Mouse (Mus musculus) lung, embryonic 14.5 days (tissue): ENCODE data around the gene Nubp1. TPM values are rescaled to one million over a fixed set of nuclear protein-coding genes. Genes with fewer than 3 reads are reported as not detected.

ENCODE experiments used
- ATAC-seq: fragments of 200-750 bp; cut with Nextera tagmentation; 2 replicates; pipeline ENCODE4 v1.8.0; 2017; ENCODE audit warnings: mild to moderate bottlenecking, moderate TSS enrichment, moderate library complexity; ENCODE audit not compliant: insufficient read depth
- DNase-seq: peaks from one replicate; pipeline ENCODE4 v3.0.0-alpha.2; 2015
- H3K27ac ChIP-seq: fragments of 300-500 bp; sonication (generic); 2 replicates; pipeline ENCODE4 v1.5.1; 2014; ENCODE audit warnings: low read depth, mild to moderate bottlenecking, moderate library complexity
- H3K27me3 ChIP-seq: fragments of 300-500 bp; sonication (generic); 2 replicates; pipeline ENCODE4 v1.6.1; 2014; ENCODE audit warnings: low read length, control low read depth; ENCODE audit not compliant: insufficient read depth
- H3K36me3 ChIP-seq: fragments of 300-500 bp; sonication (generic); 2 replicates; pipeline ENCODE4 v1.6.1; 2014; ENCODE audit warnings: control low read depth; ENCODE audit not compliant: insufficient read depth
- H3K4me1 ChIP-seq: fragments of 300-500 bp; sonication (generic); 2 replicates; pipeline ENCODE4 v1.6.1; 2014; ENCODE audit warnings: antibody characterized with exemption, control low read depth; ENCODE audit not compliant: insufficient read depth
- H3K4me2 ChIP-seq: fragments of 300-500 bp; sonication (generic); 2 replicates; pipeline ENCODE4 v1.6.1; 2014; ENCODE audit warnings: mild to moderate bottlenecking
- H3K4me3 ChIP-seq: fragments of 300-500 bp; sonication (generic); 2 replicates; pipeline ENCODE4 v1.5.1; 2014; ENCODE audit warnings: low read depth, low read length
- H3K9ac ChIP-seq: fragments of 300-500 bp; sonication (generic); 2 replicates; pipeline ENCODE4 v1.6.1; 2014
- H3K9me3 ChIP-seq: fragments of 300-500 bp; sonication (generic); 2 replicates; pipeline ENCODE4 v1.6.1; 2016; ENCODE audit warnings: low read depth, low read length, control low read depth
- CTCF ChIP-seq: IDR thresholded peaks from 2 replicates; pipeline ENCODE4 v1.5.1; 2016; ENCODE audit warnings: antibody characterized with exemption, low read depth
- whole genome bisulfite sequencing: fragments of 180-500 bp; shearing (Covaris S2); extraction: QIAGEN DNeasy Blood & Tissue Kit; methylation state at CpG from one replicate; pipeline ENCODE4 v1.1.7; 2014; 5-methylcytosine and 5-hydroxymethylcytosine counted together
- polyA plus RNA-seq: library from polyadenylated mRNA; unstranded; fragments of >200 nt; fragmentation: Nextera tagmentation; extraction: Ambion mirVana; gene quantifications from 2 replicates; pipeline ENCODE4 v1.2.1, GENCODE M21; 2014

Gene Nubp1
- polyA plus RNA-seq, 1 experiment from 2014 or later: 83.6 TPM

DNA sequence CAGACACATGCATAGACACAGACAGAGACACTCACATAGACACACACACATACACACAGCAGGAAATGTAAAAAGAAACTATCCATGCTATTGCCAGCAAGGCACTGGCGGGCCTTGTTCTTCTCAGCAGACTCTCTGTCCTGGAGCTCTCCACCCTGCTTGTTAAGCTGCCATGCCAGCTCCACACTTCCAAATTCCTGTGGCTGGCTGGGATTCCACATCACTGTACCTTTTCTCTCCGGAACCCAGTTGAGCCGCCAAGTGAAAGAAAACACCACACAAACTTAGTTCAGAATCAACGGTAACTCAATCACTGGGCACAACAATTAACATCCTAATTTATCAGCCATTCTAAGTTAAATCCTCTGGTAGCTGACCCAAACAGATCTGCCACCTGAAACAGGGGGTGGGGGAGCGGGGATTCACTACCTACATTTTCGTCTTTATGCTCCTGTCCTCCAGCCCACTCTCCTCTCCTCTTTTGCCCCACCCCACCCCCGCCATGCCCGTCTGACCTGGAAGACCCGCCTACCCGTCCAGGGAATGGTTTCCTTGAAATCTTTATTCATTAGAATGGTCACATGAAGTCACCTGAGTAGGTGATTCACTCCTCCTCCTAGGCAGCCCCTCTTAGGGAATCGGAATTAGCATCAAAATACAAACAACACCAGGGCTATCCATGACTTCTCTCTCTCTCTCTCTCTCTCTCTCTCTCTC is 55.8 kb downstream of the Nubp1 start:
- DNase-seq: no peak
- 38% methylated on average over 11 of the region's 11 CpGs for WGBS
- Histone ChIP-seq H3K4me3 (no peak overlapping the region), H3K9ac (no peak overlapping the region), H3K4me1 (no peaks in the 10 kb centered on the region), H3K4me2 (no peak overlapping the region), H3K36me3 (no peaks in the 10 kb centered on the region), H3K27me3 (no peaks in the 10 kb centered on the region), H3K27ac (no peak overlapping the region), H3K9me3 (no peaks in the 10 kb centered on the region)
- no peak for ATAC-seq
- TF ChIP-seq CTCF: no peak

DNA sequence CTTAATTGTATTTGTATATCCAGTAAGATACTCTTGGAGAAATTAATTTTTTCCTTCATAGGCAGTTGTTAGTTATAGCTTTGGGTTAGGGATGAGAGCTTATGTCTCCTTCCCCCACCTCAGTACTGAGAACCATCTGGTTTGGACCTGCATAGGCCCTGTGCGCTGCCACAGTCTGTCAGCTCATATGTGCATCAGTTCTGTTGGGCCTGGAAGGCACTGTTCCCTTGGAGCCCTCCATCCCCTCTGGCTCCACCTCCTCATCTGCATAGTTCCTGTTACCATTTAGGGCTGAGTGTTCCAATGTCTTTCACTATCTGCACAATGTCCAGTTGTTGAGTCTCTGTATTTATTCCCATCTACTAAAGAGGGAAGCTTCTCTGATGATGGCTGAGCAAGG is 56.5 kb downstream of the Nubp1 start:
- Histone ChIP-seq H3K27ac (no peak overlapping the region), H3K4me1 (no peaks in the 10 kb centered on the region), H3K4me3 (no peak overlapping the region), H3K4me2 (no peak overlapping the region), H3K36me3 (no peaks in the 10 kb centered on the region), H3K27me3 (no peaks in the 10 kb centered on the region), H3K9ac (no peak overlapping the region), H3K9me3 (no peaks in the 10 kb centered on the region)
- ATAC-seq (no peak), DNase-seq (no peak)
- TF ChIP-seq CTCF: no peak
- 57% methylated on average over 1 of the region's 1 CpGs for WGBS

DNA sequence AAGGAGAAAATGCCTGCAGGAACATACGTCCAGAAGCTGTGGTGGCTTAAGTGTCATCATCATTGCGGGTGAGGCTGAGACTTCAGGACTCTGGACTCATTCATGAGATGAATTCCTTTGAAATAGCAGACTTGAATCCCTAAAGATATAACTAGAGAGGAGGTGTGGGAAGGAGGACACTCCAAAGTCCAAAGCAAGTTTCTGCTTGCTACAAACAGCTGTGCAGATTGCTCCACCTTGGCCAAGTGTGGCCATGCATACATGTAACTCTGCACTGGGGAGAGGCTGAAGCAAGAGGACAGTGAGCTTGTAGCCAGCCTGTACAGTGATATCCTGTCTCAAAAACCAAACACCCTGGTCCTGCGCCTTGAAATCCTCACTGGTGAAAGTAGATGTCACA is 60.2 kb downstream of the Nubp1 start:
- TF ChIP-seq CTCF: no peak
- no peak for DNase-seq
- no peak overlapping the region for H3K9ac ChIP-seq
- 90% methylated on average over 3 of the region's 3 CpGs for WGBS
- ATAC-seq: no peak
- H3K9me3 ChIP-seq: no peaks in the 10 kb centered on the region
- no peaks in the 10 kb centered on the region for H3K36me3 ChIP-seq
- H3K27me3 ChIP-seq: no peaks in the 10 kb centered on the region
- H3K27ac ChIP-seq: no peak overlapping the region
- no peak overlapping the region for H3K4me3 ChIP-seq
- H3K4me1 ChIP-seq: no peaks in the 10 kb centered on the region
- H3K4me2 ChIP-seq: no peak overlapping the region

Other genes starting within 250 kb of the Nubp1 start
- not detected in 2 replicates for gene Rpl39l, start 241.7 kb upstream of the Nubp1 start, polyA plus RNA-seq
- gene Atf7ip2, start 219.2 kb upstream of the Nubp1 start, polyA plus RNA-seq: 2.5 and 2.7 TPM in 2 replicates
- gene Emp2, start 98.0 kb upstream of the Nubp1 start, polyA plus RNA-seq: 38.3 and 44.6 TPM in 2 replicates
- 0.67 and 1.2 TPM in 2 replicates for gene Tekt5, start 16.5 kb upstream of the Nubp1 start, polyA plus RNA-seq
- 11.0 and 11.4 TPM in 2 replicates for gene Tvp23a, start 35.4 kb downstream of the Nubp1 start, polyA plus RNA-seq
- 0.25 and 0.51 TPM in 2 replicates for gene Ciita, start 68.1 kb downstream of the Nubp1 start, polyA plus RNA-seq
- 29.0 and 32.2 TPM in 2 replicates for gene Dexi, start 131.1 kb downstream of the Nubp1 start, polyA plus RNA-seq
- gene Clec16a, start 133.4 kb downstream of the Nubp1 start, polyA plus RNA-seq: 26.8 and 27.4 TPM in 2 replicates